Mouse (Mus musculus) heart, embryonic 14.5 days (tissue): ENCODE measurements at regions not wholly inside any gene's neighbourhood (a gene's known extent, or its start where the extent isn't known, plus 50 kb on each side); places are given as distances from the start of the nearest gene placed in this dataset.
A peak's percentile ranks its signal among the peaks of the same experiment; 100 is the strongest.

Experiments used
- ATAC-seq: fragments of 200-750 bp; cut with Nextera tagmentation; 2 replicates; pipeline ENCODE4 v1.8.0; 2017; ENCODE audit warnings: low read depth, moderate TSS enrichment; ENCODE audit not compliant: insufficient number of reproducible peaks, insufficient read depth, low FRiP score
- H3K27ac ChIP-seq, 2 experiments: fragments of 200-500 bp in 1 of 2; fragments of 300-500 bp in 1 of 2; sonication (generic) in 1 of 2; replicated peaks in 1 of 2; 2 replicates each; pipeline ENCODE4 v1.5.1; 2012 to 2014; ENCODE audit warnings: low read depth in 2 of 2, low read length in 2 of 2, control low read depth in 1 of 2, mild to moderate bottlenecking in 1 of 2, mixed read lengths in 1 of 2; ENCODE audit not compliant: control insufficient read depth in 1 of 2, insufficient read depth in 1 of 2
- H3K27me3 ChIP-seq: fragments of 300-500 bp; sonication (generic); 2 replicates; pipeline ENCODE4 v1.6.1; 2014; ENCODE audit warnings: mild to moderate bottlenecking, low read length, control low read depth; ENCODE audit not compliant: control insufficient read depth, insufficient read depth
- H3K36me3 ChIP-seq: fragments of 300-500 bp; sonication (generic); 2 replicates; pipeline ENCODE4 v1.6.1; 2014; ENCODE audit warnings: mild to moderate bottlenecking, control low read depth, low read length, mixed read lengths; ENCODE audit not compliant: control insufficient read depth, insufficient read depth
- H3K4me1 ChIP-seq, 2 experiments: fragments of 200-500 bp in 1 of 2; fragments of 300-500 bp in 1 of 2; sonication (generic) in 1 of 2; 2 replicates each; pipeline ENCODE4 v1.6.1; 2012 to 2014; ENCODE audit warnings: low read length in 2 of 2, control low read depth in 1 of 2, mixed read lengths in 1 of 2; ENCODE audit not compliant: control insufficient read depth in 2 of 2, insufficient read depth in 2 of 2
- H3K4me2 ChIP-seq: fragments of 300-500 bp; sonication (generic); 2 replicates; pipeline ENCODE4 v1.6.1; 2014; ENCODE audit warnings: mild to moderate bottlenecking, low read length
- H3K4me3 ChIP-seq, 2 experiments: fragments of 200-500 bp in 1 of 2; fragments of 300-500 bp in 1 of 2; sonication (generic) in 1 of 2; 2 replicates each; pipeline ENCODE4 v1.5.1; 2012 to 2014; ENCODE audit warnings: low read length in 2 of 2, mild to moderate bottlenecking in 2 of 2, control low read depth in 1 of 2, low read depth in 1 of 2, moderate library complexity in 1 of 2; ENCODE audit not compliant: control insufficient read depth in 1 of 2, insufficient read depth in 1 of 2
- H3K9ac ChIP-seq: fragments of 300-500 bp; sonication (generic); 2 replicates; pipeline ENCODE4 v1.6.1; 2014; ENCODE audit warnings: mild to moderate bottlenecking, low read length
- H3K9me3 ChIP-seq: fragments of 300-500 bp; sonication (generic); 2 replicates; pipeline ENCODE4 v1.6.1; 2016; ENCODE audit warnings: low read length, control low read depth; ENCODE audit not compliant: control insufficient read depth
- WGBS: fragments of 180-500 bp; shearing (Covaris S2); extraction: QIAGEN DNeasy Blood & Tissue Kit; methylation state at CpG from one replicate; pipeline ENCODE4 v1.1.7; 2014; 5-methylcytosine and 5-hydroxymethylcytosine counted together

GRCm38 (mm10) chr13:5782540-5782939, 78.7 kb upstream of the Klf6 start:
- H3K4me3 ChIP-seq: no peak overlapping the region
- no peak for ATAC-seq
- no peaks in the 10 kb centered on the region for H3K4me1 ChIP-seq
- H3K27ac ChIP-seq: no peak overlapping the region
- no peaks in the 10 kb centered on the region for H3K27me3 ChIP-seq
- no peaks in the 10 kb centered on the region for H3K9me3 ChIP-seq
- 79% methylated on average over 1 of the region's 1 CpGs for WGBS
- no peaks in the 10 kb centered on the region for H3K36me3 ChIP-seq
- H3K9ac ChIP-seq: no peak overlapping the region
- H3K4me2 ChIP-seq: no peak overlapping the region

DNA sequence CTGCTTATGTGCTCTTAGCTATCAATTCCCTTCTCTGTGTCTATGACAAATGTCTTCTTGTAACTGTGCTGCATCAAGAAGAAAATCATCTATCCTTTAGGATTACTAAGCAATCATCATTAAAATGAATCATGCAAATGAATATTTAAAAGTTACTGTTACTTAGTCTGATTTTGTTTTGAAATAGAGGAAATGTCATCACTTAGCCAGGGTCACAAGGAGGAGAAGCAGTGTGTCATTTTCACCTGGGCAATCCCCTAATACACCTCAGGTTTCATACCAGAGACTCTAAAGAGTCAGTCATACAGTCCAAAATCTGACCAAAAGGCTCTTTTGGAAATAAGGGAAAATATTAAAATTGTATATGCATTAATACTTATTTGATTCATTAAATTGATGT, 74.2 kb upstream of the Klf6 start:
- Histone ChIP-seq H3K4me3 (no peak overlapping the region), H3K4me1 (no peaks in the 10 kb centered on the region), H3K4me2 (no peak overlapping the region), H3K27ac (no peak overlapping the region), H3K27me3 (no peaks in the 10 kb centered on the region), H3K9me3 (no peaks in the 10 kb centered on the region), H3K36me3 (no peaks in the 10 kb centered on the region), H3K9ac (no peak overlapping the region)
- no peak for ATAC-seq

GRCm38 (mm10) chr13:5789302-5789701, 72.0 kb upstream of the Klf6 start:
- Histone ChIP-seq H3K4me3 (no peak overlapping the region), H3K27me3 (no peaks in the 10 kb centered on the region), H3K9me3 (no peaks in the 10 kb centered on the region), H3K27ac (no peak overlapping the region), H3K4me1 (no peaks in the 10 kb centered on the region), H3K9ac (no peak overlapping the region), H3K4me2 (no peak overlapping the region), H3K36me3 (no peaks in the 10 kb centered on the region)
- 63% methylated on average over 3 of the region's 3 CpGs for WGBS
- ATAC-seq: no peak

DNA sequence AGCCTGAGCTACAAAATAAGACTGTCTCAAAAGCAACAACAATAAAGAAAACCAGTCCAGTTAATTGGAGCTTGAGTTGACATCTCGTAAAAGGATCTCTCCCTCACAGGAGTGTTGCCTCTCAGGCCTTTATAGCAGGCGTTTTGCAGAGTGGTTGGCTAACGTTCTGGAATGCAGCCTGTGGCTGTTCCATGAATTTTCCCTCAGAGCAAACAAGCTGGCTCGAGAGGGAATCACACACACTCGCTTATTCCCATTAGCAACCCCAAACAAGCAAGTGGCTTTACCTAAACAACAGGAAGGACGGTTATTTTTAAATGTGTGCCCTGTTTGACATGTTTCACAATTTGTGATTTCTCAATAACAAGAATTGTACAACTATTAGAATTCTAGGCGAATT, 59.2 kb upstream of the Klf6 start:
- ATAC-seq: no peak

GRCm38 (mm10) chr13:5802826-5803225, 58.5 kb upstream of the Klf6 start:
- H3K4me2 ChIP-seq: peak overlapping the region; percentile 21
- H3K27ac ChIP-seq: peak overlapping the region; percentile 76 to 89
- peaks cover 9 to 30% of the 10 kb centered on the region in 2 experiments for H3K4me1 ChIP-seq
- ATAC-seq: no peak
- no peaks in the 10 kb centered on the region for H3K27me3 ChIP-seq
- WGBS: 37% methylated on average over 14 of the region's 14 CpGs
- no peaks in the 10 kb centered on the region for H3K9me3 ChIP-seq
- no peaks in the 10 kb centered on the region for H3K36me3 ChIP-seq
- H3K9ac ChIP-seq: no peak overlapping the region
- H3K4me3 ChIP-seq: no peak overlapping the region

More for the DNA sequence above, 59.2 kb upstream of the Klf6 start:
- Histone ChIP-seq H3K4me1 (peaks cover 9 to 30% of the 10 kb centered on the region in 2 experiments), H3K27ac (peak overlapping the region; percentile 76 to 89; a peak in 3 of 4 replicates), H3K9ac (no peak overlapping the region), H3K36me3 (no peaks in the 10 kb centered on the region), H3K4me3 (no peak overlapping the region), H3K9me3 (no peaks in the 10 kb centered on the region), H3K4me2 (no peak overlapping the region), H3K27me3 (no peaks in the 10 kb centered on the region)
- WGBS: 30% methylated on average over 7 of the region's 7 CpGs

- Histone ChIP-seq H3K9ac (no peak overlapping the region), H3K27ac (peak overlapping the region; percentile 76 to 89), H3K36me3 (no peaks in the 10 kb centered on the region), H3K4me2 (peak overlapping the region; percentile 21), H3K27me3 (no peaks in the 10 kb centered on the region), H3K9me3 (no peaks in the 10 kb centered on the region), H3K4me3 (no peak overlapping the region), H3K4me1 (peaks cover 9 to 30% of the 10 kb centered on the region in 2 experiments)
- ATAC-seq: peak; percentile 83
- 18% methylated on average over 6 of the region's 6 CpGs for WGBS
These were observed 57.5 kb upstream of the Klf6 start for GRCm38 (mm10) chr13:5803540-5804380.

GRCm38 (mm10) chr13:5804381-5804941, 56.8 kb upstream of the Klf6 start:
- 50% methylated on average over 7 of the region's 7 CpGs for WGBS
- no peaks in the 10 kb centered on the region for H3K27me3 ChIP-seq
- no peak overlapping the region for H3K4me3 ChIP-seq
- H3K9ac ChIP-seq: no peak overlapping the region
- H3K4me2 ChIP-seq: peak overlapping the region; percentile 14; the same call in 1 of the 2 replicates
- no peaks in the 10 kb centered on the region for H3K36me3 ChIP-seq
- H3K27ac ChIP-seq: peak overlapping the region; percentile 76 to 89
- no peak for ATAC-seq
- no peaks in the 10 kb centered on the region for H3K9me3 ChIP-seq
- H3K4me1 ChIP-seq: peaks cover 9 to 30% of the 10 kb centered on the region in 2 experiments
